Mouse (Mus musculus): ENCODE measurements around the gene Ptger3.

GRCm38 (mm10) chr3:157523834-157524233 is 42.9 kb upstream of the Ptger3 start:
- TF ChIP-seq TAL1 (conservative IDR thresholded peaks at IDR 0.05; ENCODE audit: low read depth, low read length), result no peak
- no peak for TF ChIP-seq CTCF (IDR thresholded peaks at IDR 0.05; ENCODE audit: low read depth, low read length)
- no peak for TF ChIP-seq GATA1 (IDR thresholded peaks at IDR 0.05; ENCODE audit: borderline replicate concordance, low read length)
- TF ChIP-seq GATA2 (IDR thresholded peaks at IDR 0.05; ENCODE audit: borderline replicate concordance, low read depth, low read length), result no peak
